Mouse (Mus musculus) testis, adult 2 months (tissue): ENCODE measurements around the gene G430095P16Rik. TPM values are rescaled to one million over a fixed set of nuclear protein-coding genes. Genes with fewer than 3 reads are reported as not detected.

ENCODE experiments used
- H3K27ac ChIP-seq: fragments of 200-500 bp; 2 replicates; pipeline ENCODE4 v1.5.1; 2012; ENCODE audit warnings: low read depth, low read length; ENCODE audit not compliant: control insufficient read depth, insufficient read depth
- H3K27me3 ChIP-seq: fragments of 200-500 bp; 2 replicates; pipeline ENCODE4 v1.6.1; 2012; ENCODE audit warnings: mild to moderate bottlenecking, low read length, moderate library complexity; ENCODE audit not compliant: control insufficient read depth, insufficient read depth
- H3K36me3 ChIP-seq: fragments of 200-500 bp; 2 replicates; pipeline ENCODE4 v1.6.1; 2012; ENCODE audit warnings: mild to moderate bottlenecking, low read length; ENCODE audit not compliant: control insufficient read depth, insufficient read depth
- H3K4me1 ChIP-seq: fragments of 200-500 bp; 2 replicates; pipeline ENCODE4 v1.6.1; 2012; ENCODE audit warnings: low read length; ENCODE audit not compliant: control insufficient read depth, insufficient read depth
- H3K4me3 ChIP-seq: fragments of 200-500 bp; 2 replicates; pipeline ENCODE4 v1.5.1; 2012; ENCODE audit warnings: low read depth, mild to moderate bottlenecking, low read length, moderate library complexity, mixed read lengths; ENCODE audit not compliant: control insufficient read depth
- CTCF ChIP-seq: fragments of 200-500 bp; IDR thresholded peaks from 2 replicates; pipeline ENCODE4 v1.5.1; 2012; ENCODE audit warnings: low read depth, mild to moderate bottlenecking, inconsistent platforms, low read length, moderate library complexity; ENCODE audit not compliant: control insufficient read depth, insufficient read depth, insufficient replicate concordance
- POLR2A ChIP-seq: fragments of 200-500 bp; IDR thresholded peaks from 2 replicates; pipeline ENCODE4 v1.6.1; 2012; ENCODE audit warnings: low read depth, mild to moderate bottlenecking, inconsistent platforms, low read length, moderate library complexity; ENCODE audit not compliant: control insufficient read depth
- polyA plus RNA-seq: library from polyadenylated mRNA; depleted of rRNA; stranded (reverse); fragments of >200 nt; gene quantifications from 2 replicates; pipeline ENCODE4 v1.2.3, GENCODE M21; 2012

G430095P16Rik gene
- polyA plus RNA-seq, 1 experiment, result 0.32 TPM

GRCm38 (mm10) chr8:84759126-84759525 lies 36.3 kb downstream of the G430095P16Rik start:
- Histone ChIP-seq H3K36me3 (no peaks in the 10 kb centered on the region), H3K27me3 (no peaks in the 10 kb centered on the region), H3K27ac (no peak overlapping the region), H3K4me3 (no peak overlapping the region), H3K4me1 (no peaks in the 10 kb centered on the region)
- TF ChIP-seq POLR2A (no peak), CTCF (no peak)

- TF ChIP-seq CTCF, result no peak
- TF ChIP-seq POLR2A, result no peak
- no peak overlapping the region for H3K4me3 ChIP-seq
- H3K27me3 ChIP-seq, result no peaks in the 10 kb centered on the region
- H3K36me3 ChIP-seq, result no peaks in the 10 kb centered on the region
- H3K27ac ChIP-seq, result no peak overlapping the region
- H3K4me1 ChIP-seq, result no peaks in the 10 kb centered on the region
These were observed 36.9 kb downstream of the G430095P16Rik start for GRCm38 (mm10) chr8:84759718-84760117.

GRCm38 (mm10) chr8:84760405-84760805 lies 37.6 kb downstream of the G430095P16Rik start:
- H3K27me3 ChIP-seq, result no peaks in the 10 kb centered on the region
- no peak overlapping the region for H3K4me3 ChIP-seq
- TF ChIP-seq POLR2A (no peak), CTCF (no peak)
- no peaks in the 10 kb centered on the region for H3K4me1 ChIP-seq
- no peaks in the 10 kb centered on the region for H3K36me3 ChIP-seq
- no peak overlapping the region for H3K27ac ChIP-seq

- H3K27me3 ChIP-seq, result no peaks in the 10 kb centered on the region
- no peak for TF ChIP-seq POLR2A
- TF ChIP-seq CTCF, result no peak
- no peak overlapping the region for H3K27ac ChIP-seq
- H3K36me3 ChIP-seq, result no peaks in the 10 kb centered on the region
- H3K4me3 ChIP-seq, result no peak overlapping the region
- H3K4me1 ChIP-seq, result no peaks in the 10 kb centered on the region
These were observed 38.1 kb downstream of the G430095P16Rik start for GRCm38 (mm10) chr8:84760901-84761300.

- no peaks in the 10 kb centered on the region for H3K27me3 ChIP-seq
- H3K27ac ChIP-seq, result no peak overlapping the region
- TF ChIP-seq CTCF (no peak), POLR2A (no peak)
- no peaks in the 10 kb centered on the region for H3K4me1 ChIP-seq
- no peak overlapping the region for H3K4me3 ChIP-seq
- no peaks in the 10 kb centered on the region for H3K36me3 ChIP-seq
These were observed 41.3 kb downstream of the G430095P16Rik start for GRCm38 (mm10) chr8:84764100-84764499.

GRCm38 (mm10) chr8:84764870-84765495 lies 42.2 kb downstream of the G430095P16Rik start:
- no peaks in the 10 kb centered on the region for H3K4me1 ChIP-seq
- TF ChIP-seq CTCF (no peak), POLR2A (no peak)
- no peak overlapping the region for H3K27ac ChIP-seq
- no peaks in the 10 kb centered on the region for H3K27me3 ChIP-seq
- no peaks in the 10 kb centered on the region for H3K36me3 ChIP-seq
- H3K4me3 ChIP-seq, result no peak overlapping the region

- no peaks in the 10 kb centered on the region for H3K4me1 ChIP-seq
- H3K27me3 ChIP-seq, result no peaks in the 10 kb centered on the region
- no peaks in the 10 kb centered on the region for H3K36me3 ChIP-seq
- no peak overlapping the region for H3K4me3 ChIP-seq
- TF ChIP-seq CTCF, result no peak
- TF ChIP-seq POLR2A, result no peak
- H3K27ac ChIP-seq, result no peak overlapping the region
These were observed 42.8 kb downstream of the G430095P16Rik start for GRCm38 (mm10) chr8:84765629-84766028.
